Mouse (Mus musculus) heart, postnatal 36 days (tissue): Measurements from ENCODE around the gene Bcl7a. TPM values are rescaled to one million over a fixed set of nuclear protein-coding genes. Genes with fewer than 3 reads are reported as not detected.

ENCODE experiments used
- DNase-seq, 2 experiments: peaks; one replicate each; pipeline ENCODE4 v3.0.0; 2021 to 2022
- intact Hi-C: fragments of 180-260 bp; cut with DNase I; formaldehyde crosslinking; loops from one replicate; pipeline ENCODE4 v1.15.1; 2025
- total RNA-seq, 2 experiments: library from RNA; stranded (reverse); gene quantifications; 2 replicates each; pipeline ENCODE4 v1.2.3; 2021

Bcl7a gene
- total RNA-seq, 2 experiments from 2014 or later, result 7.1 to 12.3 TPM

GRCm38 (mm10) chr5:123375262-123375661 lies 31.6 kb downstream of the Bcl7a start:
- intact Hi-C loops, result no loop called here
- no peak for DNase-seq

DNA sequence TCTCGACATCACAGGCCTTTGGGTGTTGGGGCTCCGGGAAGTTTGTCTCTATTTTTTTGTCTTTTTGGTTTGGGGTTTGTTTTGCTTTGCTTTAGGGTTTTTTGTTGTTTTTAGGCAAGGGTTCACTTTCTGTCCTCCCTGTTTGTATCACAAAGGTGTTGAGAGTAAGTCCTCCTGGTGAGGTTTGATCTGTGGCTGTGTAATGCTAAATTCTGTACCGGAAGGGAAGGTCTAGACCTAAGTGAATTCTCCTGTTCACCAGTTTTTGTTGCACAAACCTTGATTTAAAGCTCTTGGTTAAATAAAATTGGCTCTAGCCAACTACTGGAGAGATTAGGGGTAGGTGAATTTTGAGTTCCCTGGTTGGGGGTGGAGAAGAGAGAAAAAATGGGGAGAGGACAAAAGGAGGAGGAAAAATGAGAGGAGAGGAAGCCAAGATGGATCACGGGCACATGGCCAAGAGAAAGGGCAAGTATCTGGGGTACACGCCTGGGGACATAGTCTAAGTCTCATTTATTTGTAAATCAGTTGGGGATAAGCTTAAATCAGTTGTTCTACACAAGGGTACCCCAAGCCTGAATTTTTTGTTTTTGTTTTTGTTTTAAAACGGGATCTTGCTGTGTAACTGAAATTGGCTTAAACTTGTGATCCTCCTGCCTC lies 32.3 kb downstream of the Bcl7a start:
- DNase-seq, result no peak
- intact Hi-C loops, result no loop called here

- intact Hi-C loops, result no loop called here
- DNase-seq, result peak; percentile 68 to 72
Measured at GRCm38 (mm10) chr5:123376569-123376968, 32.9 kb downstream of the Bcl7a start.

GRCm38 (mm10) chr5:123377120-123377955 lies 33.7 kb downstream of the Bcl7a start:
- peak; percentile 87 to 91 for DNase-seq
- intact Hi-C loops, result loop anchor here (1.0 kb wide), 2 partner anchors 59 to 122 kb away; no protein-coding TSS in a partner anchor

GRCm38 (mm10) chr5:123378712-123379111 lies 35.1 kb downstream of the Bcl7a start:
- DNase-seq, result no peak
- intact Hi-C loops, result no loop called here

GRCm38 (mm10) chr5:123379504-123379931 lies 35.9 kb downstream of the Bcl7a start:
- no peak for DNase-seq
- intact Hi-C loops, result no loop called here

DNA sequence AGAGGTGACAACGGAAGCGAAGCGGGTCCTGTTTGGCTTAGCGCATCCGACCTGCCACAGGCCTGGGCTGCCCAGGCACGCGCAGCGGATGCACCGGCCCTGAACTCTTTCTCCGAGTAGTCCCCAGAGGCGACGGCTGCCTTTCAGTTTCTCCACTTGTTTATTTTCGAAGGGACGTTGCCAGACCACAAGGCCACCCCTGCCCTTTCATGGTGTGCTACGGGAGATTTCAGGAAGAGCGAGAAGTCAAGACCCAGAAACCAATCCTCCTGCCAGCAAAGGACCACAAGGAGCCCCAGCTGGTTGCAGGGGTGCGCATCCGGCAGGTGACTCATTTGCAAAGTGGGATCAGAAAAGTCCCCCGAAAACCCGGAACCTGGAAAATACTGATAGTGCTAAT lies 38.3 kb downstream of the Bcl7a start:
- DNase-seq, result no peak
- intact Hi-C loops, result no loop called here

DNA sequence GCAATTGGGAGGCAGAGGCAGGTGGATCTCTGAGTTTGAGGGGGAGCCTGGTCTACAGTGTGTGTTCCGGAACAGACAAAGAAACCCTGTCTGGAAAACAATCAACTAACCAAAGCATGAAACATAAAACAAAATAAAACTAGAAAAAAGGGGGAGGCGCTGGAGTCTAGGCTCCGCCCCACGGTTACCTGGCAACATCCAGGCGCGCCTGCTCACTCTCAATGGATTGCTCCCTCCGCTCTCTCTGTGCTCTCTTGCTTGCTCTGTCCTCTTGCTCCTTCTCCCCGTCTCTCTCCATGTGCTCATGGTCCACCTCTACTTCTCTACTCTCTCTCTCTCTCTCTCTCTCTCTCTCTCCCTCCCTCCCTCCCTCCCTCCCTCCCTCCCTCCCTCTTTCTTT lies 39.1 kb downstream of the Bcl7a start:
- no peak for DNase-seq
- intact Hi-C loops, result no loop called here

- intact Hi-C loops, result no loop called here
- no peak for DNase-seq
Measured at GRCm38 (mm10) chr5:123388452-123388851, 44.8 kb downstream of the Bcl7a start.

DNA sequence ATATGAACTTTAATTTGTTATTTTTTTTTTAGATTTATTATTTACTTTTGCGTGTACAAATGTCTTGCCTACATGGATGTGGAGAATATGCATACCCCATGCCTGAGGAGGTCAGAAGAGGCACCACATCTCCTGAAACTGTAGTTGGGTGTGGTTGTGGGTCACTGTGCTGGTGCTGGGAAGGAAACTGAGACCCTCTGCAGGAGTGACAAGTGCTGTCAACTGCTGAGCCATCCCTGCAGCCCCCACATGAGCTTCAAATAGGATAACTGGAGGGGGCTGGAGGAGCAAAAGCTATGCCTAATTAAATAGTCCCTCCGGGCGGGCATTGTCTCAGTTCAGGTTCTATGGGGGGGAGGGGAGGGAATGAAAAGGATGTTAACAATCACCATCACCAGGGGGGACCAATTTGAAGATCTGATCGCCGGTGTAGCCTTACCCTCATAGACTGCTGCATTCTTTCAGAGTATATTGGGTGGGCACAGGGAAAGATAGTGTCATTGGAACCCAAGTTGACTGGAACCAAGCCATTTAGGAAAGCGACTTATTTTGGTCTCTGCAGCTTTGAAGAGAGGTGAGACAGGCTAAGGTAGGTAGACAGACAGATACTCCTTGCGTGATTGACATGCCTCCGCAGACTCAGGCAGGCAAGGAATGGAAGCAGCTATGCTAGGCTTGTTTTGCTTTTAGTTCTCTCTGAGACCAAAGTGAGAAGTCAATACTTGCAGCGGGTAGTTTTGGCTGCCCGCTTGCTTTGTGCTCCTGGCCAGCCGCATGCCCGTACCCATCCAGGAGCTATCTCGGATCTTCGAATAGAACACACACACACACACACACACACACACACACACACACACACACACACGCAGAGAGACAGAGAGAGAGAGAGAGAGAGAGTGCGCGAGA lies 47.2 kb downstream of the Bcl7a start:
- no peak for DNase-seq
- intact Hi-C loops, result no loop called here

- peak in 1 of 2 experiments; percentile 25 for DNase-seq
- intact Hi-C loops, result no loop called here
Measured at GRCm38 (mm10) chr5:123391442-123391809, 47.8 kb downstream of the Bcl7a start.

DNA sequence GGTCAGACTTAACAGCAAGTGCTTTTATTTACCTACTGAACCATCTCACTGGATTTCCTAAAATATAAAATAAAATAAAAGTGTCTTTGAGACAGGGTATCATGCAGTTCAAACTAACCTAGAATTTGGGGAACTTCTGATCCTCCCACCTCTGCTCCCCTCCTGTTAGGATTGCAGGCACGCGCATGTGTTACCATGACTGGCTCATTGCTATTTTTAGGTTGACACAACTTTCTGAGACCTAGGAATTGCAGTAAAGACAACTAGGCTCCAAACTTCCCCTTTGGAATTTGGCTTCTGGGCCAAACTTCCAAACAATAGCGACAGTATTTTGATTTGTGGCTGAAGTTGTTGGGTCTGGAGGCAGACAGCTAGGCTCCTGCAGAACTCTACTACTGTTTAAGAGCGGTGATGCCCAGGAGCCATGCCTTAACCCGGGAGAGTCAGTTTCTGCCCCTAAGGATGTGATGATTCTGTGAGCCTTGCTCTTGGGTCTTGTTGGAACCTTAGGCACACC lies 50.2 kb downstream of the Bcl7a start:
- intact Hi-C loops, result loop anchor here (2.0 kb wide), 1 partner anchor 39 kb away; no protein-coding TSS in a partner anchor

GRCm38 (mm10) chr5:123394303-123394956 lies 50.8 kb downstream of the Bcl7a start, which contains the start of gene Mlxip:
Gene Mlxip, plus strand, starts transcription at chr5:123394798.
- intact Hi-C loops, result loop anchor here (2.0 kb wide), 1 partner anchor 38 kb away; no protein-coding TSS in a partner anchor
- peak; percentile 92 to 93 for DNase-seq

More for the DNA sequence above, 50.2 kb downstream of the Bcl7a start:
- DNase-seq, result no peak

- intact Hi-C loops, result loop anchor here (2.0 kb wide), 1 partner anchor 38 kb away; no protein-coding TSS in a partner anchor
- DNase-seq, result peak in 1 of 2 experiments; percentile 55
Measured at GRCm38 (mm10) chr5:123394957-123395881, 51.6 kb downstream of the Bcl7a start.

- intact Hi-C loops, result loop anchor here (2.0 kb wide), 1 partner anchor 14 kb away; no protein-coding TSS in a partner anchor
- DNase-seq, result no peak
Measured at GRCm38 (mm10) chr5:123396901-123397464, 53.3 kb downstream of the Bcl7a start.

DNA sequence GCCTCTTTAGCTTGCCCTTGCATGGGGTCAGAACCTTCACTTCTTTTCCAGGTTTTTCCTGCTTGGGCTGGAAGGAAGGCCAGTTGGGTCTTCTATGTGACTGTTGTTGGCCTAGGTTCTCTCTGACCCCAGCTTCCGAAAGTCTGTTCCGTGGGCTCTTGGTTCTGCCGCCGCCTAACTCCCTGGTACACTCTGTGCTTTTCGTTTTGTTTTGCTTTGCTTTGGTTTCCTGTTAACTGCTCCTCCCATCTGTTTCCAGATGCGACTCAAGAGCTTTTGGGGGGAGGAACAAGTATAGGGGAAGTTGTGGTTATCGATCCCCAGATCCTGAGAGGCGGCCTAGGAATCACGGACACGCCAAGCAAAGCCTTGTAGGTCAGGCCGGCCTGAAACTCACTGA lies 54.2 kb downstream of the Bcl7a start:
- DNase-seq, result peak; percentile 59 to 73
- intact Hi-C loops, result loop anchor here (2.0 kb wide), 1 partner anchor 13 kb away; no protein-coding TSS in a partner anchor

DNA sequence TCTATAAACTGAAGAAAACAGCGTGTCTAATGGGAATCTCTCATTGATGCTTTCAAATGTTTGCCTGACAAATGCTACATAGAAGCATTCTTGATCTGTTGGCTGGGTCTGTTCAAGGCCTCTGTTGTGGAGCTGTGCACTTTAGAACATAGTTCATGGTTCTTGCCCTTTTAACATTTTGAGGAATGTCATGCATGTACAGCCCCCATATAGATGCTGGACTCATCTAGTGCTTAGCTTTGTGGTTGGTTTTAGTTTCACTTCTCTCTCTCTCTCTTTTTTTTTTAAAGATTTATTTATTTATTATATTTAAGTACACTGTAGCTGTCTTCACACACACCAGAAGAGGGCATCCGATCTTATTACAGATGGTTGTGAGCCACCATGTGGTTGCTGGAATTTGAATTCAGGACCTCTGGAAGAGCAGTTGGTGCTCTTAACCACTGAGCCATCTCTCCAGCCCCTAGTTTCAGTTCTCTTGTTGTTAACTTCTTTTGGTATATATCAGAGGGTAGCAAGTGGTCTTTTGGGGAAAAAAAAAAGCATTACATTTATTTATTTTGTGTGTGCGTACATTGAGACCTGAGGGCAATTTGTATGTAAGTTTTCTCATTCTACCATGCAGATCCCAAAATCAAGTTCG lies 55.3 kb downstream of the Bcl7a start:
- intact Hi-C loops, result no loop called here
- DNase-seq, result no peak

- intact Hi-C loops, result no loop called here
- DNase-seq, result no peak
Measured at GRCm38 (mm10) chr5:123404480-123404879, 60.8 kb downstream of the Bcl7a start.
